8 mouse cellular contexts compared by ENCODE assay signal in genomic region chr17:88255744-88256598, GRCm38 (mm10).
DNase-seq lines count a peak whose midpoint lies in the region; ATAC-seq and TF ChIP-seq lines count a peak whose summit lies in the region.

No protein-coding gene starts in this region.

- TF ChIP-seq POLR2A in MEL (IDR thresholded peaks at IDR 0.05; ENCODE audit: control insufficient read depth in 1 of 2, insufficient read depth in 1 of 2, low read depth in 1 of 2, low read length in 2 of 2, poor library complexity in 1 of 2) = no peak
- TF ChIP-seq POLR2A in olfactory bulb, adult 2 months (IDR thresholded peaks at IDR 0.05; ENCODE audit: insufficient read depth, low read depth, low read length) = no peak
- no peak for TF ChIP-seq POLR2A in thymus, adult 2 months (IDR thresholded peaks at IDR 0.05; ENCODE audit: control insufficient read depth, extremely low read depth, insufficient read depth, low read length, poor library complexity)

- H3K27me3 ChIP-seq in MEL (ENCODE audit: control insufficient read depth in 1 of 2, insufficient read depth in 2 of 2, low read length in 2 of 2) = no peaks in the 10 kb centered on the region
- H3K27me3 ChIP-seq in lung, embryonic 15.5 days = no peaks in the 10 kb centered on the region
- H3K27me3 ChIP-seq in thymus, adult 2 months (ENCODE audit: control insufficient read depth, insufficient read depth, low read length) = no peaks in the 10 kb centered on the region; the same call in 1 of the 2 replicates

- TF ChIP-seq EP300 in MEL (IDR thresholded peaks at IDR 0.05; ENCODE audit: low read depth in 1 of 2, low read length in 2 of 2) = no peak

- H3K4me3 ChIP-seq in MEL (ENCODE audit: control insufficient read depth in 1 of 2, insufficient read depth in 1 of 2, low read depth in 2 of 2, low read length in 2 of 2) = peak overlapping the region; percentile 74
- H3K4me3 ChIP-seq in layer of hippocampus, adult 2 months = peak overlapping the region; percentile 86
- H3K4me3 ChIP-seq in lung, embryonic 15.5 days = peak overlapping the region; percentile 57
- peak overlapping the region; percentile 54 for H3K4me3 ChIP-seq in olfactory bulb, adult 2 months (ENCODE audit: insufficient read depth, low read depth, low read length)
- peak overlapping the region; percentile 56 for H3K4me3 ChIP-seq in thymus, adult 2 months (ENCODE audit: control insufficient read depth, insufficient read depth, low read length)

- peak overlapping the region; percentile 69 for H3K9ac ChIP-seq in MEL (ENCODE audit: control insufficient read depth, low read depth, low read length, poor library complexity, severe bottlenecking)
- peak overlapping the region; percentile 81 for H3K9ac ChIP-seq in lung, embryonic 15.5 days

- H3K79me2 ChIP-seq in MEL (ENCODE audit: control insufficient read depth, insufficient read depth, low read length, poor library complexity) = no peaks in the 10 kb centered on the region

- peak; percentile 87 for DNase-seq in MEL (ENCODE audit: low read depth, low spot score)
- DNase-seq in cerebellum, adult 11-12 months = peak; percentile 76
- DNase-seq in forelimb bud, embryonic 11.5 days (ENCODE audit: low read depth, low spot score) = peak; percentile 92
- DNase-seq in layer of hippocampus, adult 2 months (ENCODE audit: low spot score in 2 of 2) = peak; percentile 62 to 77
- DNase-seq in thymus, adult 2 months = peak; percentile 81

- peak; percentile 66 to 70; a peak in 3 of 4 replicates for ATAC-seq in hematopoietic stem cell, adult 5-6 weeks (replicated peaks in 1 of 2; ENCODE audit: insufficient read depth in 1 of 2, low FRiP score in 2 of 2, low TSS enrichment in 1 of 2, low read depth in 1 of 2, poor library complexity in 2 of 2, severe bottlenecking in 2 of 2)
- ATAC-seq in lung, embryonic 15.5 days (ENCODE audit: borderline replicate concordance, extremely low read depth, low FRiP score, low TSS enrichment) = peak; percentile 55

- H3K4me1 ChIP-seq in MEL (ENCODE audit: control insufficient read depth in 1 of 2, insufficient read depth in 2 of 2, low read length in 2 of 2) = no peaks in the 10 kb centered on the region
- H3K4me1 ChIP-seq in lung, embryonic 15.5 days = peaks cover 34% of the 10 kb centered on the region
- H3K4me1 ChIP-seq in olfactory bulb, adult 2 months (ENCODE audit: control insufficient read depth, insufficient read depth, low read length) = peaks cover 9% of the 10 kb centered on the region
- H3K4me1 ChIP-seq in thymus, adult 2 months (replicated peaks; ENCODE audit: control insufficient read depth, insufficient read depth, low read length) = peaks cover 12% of the 10 kb centered on the region

- no peak overlapping the region for H3K27ac ChIP-seq in MEL (ENCODE audit: control insufficient read depth, low read depth, low read length)
- H3K27ac ChIP-seq in layer of hippocampus, adult 2 months = peak overlapping the region; percentile 99
- peak overlapping the region; percentile 95 for H3K27ac ChIP-seq in lung, embryonic 15.5 days
- peak overlapping the region; percentile 81 for H3K27ac ChIP-seq in olfactory bulb, adult 2 months (ENCODE audit: insufficient read depth, low read depth, low read length)
- no peak overlapping the region for H3K27ac ChIP-seq in thymus, adult 2 months (ENCODE audit: control insufficient read depth, insufficient read depth, low read length)

- TF ChIP-seq CTCF in MEL (IDR thresholded peaks at IDR 0.05 in 2 of 3, conservative IDR thresholded peaks at IDR 0.05 in 1 of 3; ENCODE audit: control insufficient read depth in 1 of 3, insufficient read depth in 1 of 3, low read depth in 2 of 3, low read length in 3 of 3, poor library complexity in 1 of 3, severe bottlenecking in 1 of 3) = peak; percentile 73 to 91 (median 88)
- TF ChIP-seq CTCF in layer of hippocampus, adult 2 months (conservative IDR thresholded peaks at IDR 0.05) = peak; percentile 86
- TF ChIP-seq CTCF in olfactory bulb, adult 2 months (IDR thresholded peaks at IDR 0.05; ENCODE audit: insufficient read depth, low read depth, low read length) = peak; percentile 69
- TF ChIP-seq CTCF in thymus, adult 2 months (IDR thresholded peaks at IDR 0.05; ENCODE audit: borderline replicate concordance, control insufficient read depth, extremely low read depth, insufficient read depth, low read length, poor library complexity) = peak; percentile 83

- peak; percentile 82 for TF ChIP-seq RAD21 in MEL (IDR thresholded peaks at IDR 0.05; ENCODE audit: low read depth, low read length)

- H3K36me3 ChIP-seq in MEL (ENCODE audit: control insufficient read depth in 1 of 2, insufficient read depth in 2 of 2, low read length in 2 of 2) = no peaks in the 10 kb centered on the region
- no peaks in the 10 kb centered on the region for H3K36me3 ChIP-seq in lung, embryonic 15.5 days
- H3K36me3 ChIP-seq in thymus, adult 2 months (ENCODE audit: control insufficient read depth, insufficient read depth, low read length) = no peaks in the 10 kb centered on the region

- under 1% methylated on average over 39 of the region's 40 CpGs for WGBS in lung, embryonic 15.5 days
- WGBS in olfactory bulb, adult 2 months = under 1% methylated on average over 40 of the region's 40 CpGs
- WGBS in thymus, adult 2 months = under 1% methylated on average over 40 of the region's 40 CpGs

- peak overlapping the region; percentile 90 for H3K4me2 ChIP-seq in lung, embryonic 15.5 days

- H3K9me3 ChIP-seq in MEL (replicated peaks; ENCODE audit: insufficient read depth, low read length) = no peaks in the 10 kb centered on the region
- H3K9me3 ChIP-seq in lung, embryonic 15.5 days = no peaks in the 10 kb centered on the region

TF ChIP-seq in MEL, 35 proteins besides CTCF, POLR2A, EP300 and RAD21:
- peak; percentile 81 for TF ChIP-seq ZC3H11A (IDR thresholded peaks at IDR 0.05; ENCODE audit: low read depth, low read length)
- TF ChIP-seq CHD2 (IDR thresholded peaks at IDR 0.05; ENCODE audit: low read length) = no peak
- no peak for TF ChIP-seq NELFE (IDR thresholded peaks at IDR 0.05; ENCODE audit: low read depth, low read length)
- TF ChIP-seq ZNF384 (IDR thresholded peaks at IDR 0.05; ENCODE audit: low read depth, low read length) = no peak
- no peak for TF ChIP-seq HCFC1 (IDR thresholded peaks at IDR 0.05; ENCODE audit: low read depth, low read length)
- 0 out of 2 replicates have a peak, but pooled peaks have one; percentile 10 for TF ChIP-seq MAZ (IDR thresholded peaks at IDR 0.05; ENCODE audit: low read depth, low read length)
- TF ChIP-seq POLR2AphosphoS5 (IDR thresholded peaks at IDR 0.05; ENCODE audit: borderline replicate concordance, low read depth, low read length) = no peak
- no peak for TF ChIP-seq MYC (IDR thresholded peaks at IDR 0.05; ENCODE audit: low read depth, low read length)
- TF ChIP-seq ELF1 (IDR thresholded peaks at IDR 0.05; ENCODE audit: low read depth, low read length) = no peak
- no peak for TF ChIP-seq RCOR1 (IDR thresholded peaks at IDR 0.05; ENCODE audit: low read depth, low read length)
- peak; percentile 44; the same call in 1 of the 2 replicates for TF ChIP-seq MXI1 (IDR thresholded peaks at IDR 0.05; ENCODE audit: low read depth, low read length)
- no peak for TF ChIP-seq MAFK (IDR thresholded peaks at IDR 0.05; ENCODE audit: borderline replicate concordance, low read depth, low read length)
- TF ChIP-seq SIN3A (IDR thresholded peaks at IDR 0.05; ENCODE audit: low read length) = 0 out of 2 replicates have a peak, but pooled peaks have one; percentile 33
- TF ChIP-seq SMC3 (IDR thresholded peaks at IDR 0.05; ENCODE audit: low read depth, low read length) = peak; percentile 95
- TF ChIP-seq MYB (IDR thresholded peaks at IDR 0.05; ENCODE audit: low read depth, low read length) = no peak
- TF ChIP-seq BHLHE40 (IDR thresholded peaks at IDR 0.05; ENCODE audit: borderline replicate concordance, low read depth, low read length) = no peak
- TF ChIP-seq USF1 (IDR thresholded peaks at IDR 0.05; ENCODE audit: low read depth, low read length) = no peak

Comparison
In these comparisons a context has a peak if more than half of its experiments do, and no peak if none do; other contexts are left out.
1. H3K27ac ChIP-seq: peak in layer of hippocampus, adult 2 months (single experiment), lung, embryonic 15.5 days (single experiment) and olfactory bulb, adult 2 months (single experiment); none in MEL (single experiment) and thymus, adult 2 months (single experiment).
2. Peak in every context shown above with its lines, with median percentiles within 50 percentile points of each other: DNase-seq, H3K4me3 ChIP-seq and CTCF ChIP-seq.